Mouse (Mus musculus) layer of hippocampus, adult 2 months (tissue): ENCODE measurements around the gene Slit3. TPM values are rescaled to one million over a fixed set of nuclear protein-coding genes. Genes with fewer than 3 reads are reported as not detected.

Experiments
- DNase-seq, 2 experiments: peaks; one replicate each; pipeline ENCODE4 v3.0.0; 2022; ENCODE audit warnings: low spot score in 2 of 2
- H3K27ac ChIP-seq: fragments of 200-600 bp; 2 replicates; pipeline ENCODE4 v1.8.1; 2022
- H3K4me3 ChIP-seq: fragments of 200-600 bp; 2 replicates; pipeline ENCODE4 v1.8.1; 2022; ENCODE audit warnings: mild to moderate bottlenecking
- CTCF ChIP-seq: fragments of 200-600 bp; conservative IDR thresholded peaks from 2 replicates; pipeline ENCODE4 v1.8.1; 2022; ENCODE audit warnings: antibody characterized with exemption, mild to moderate bottlenecking, moderate library complexity
- total RNA-seq, 2 experiments: library from RNA; stranded (reverse); gene quantifications; 2 replicates each; pipeline ENCODE4 v1.2.3; 2021

Gene Slit3
- total RNA-seq, 2 experiments from 2014 or later, result 98.9 to 106 TPM

GRCm38 (mm10) chr11:35679976-35680375, 559.0 kb downstream of the Slit3 start:
- peak; percentile 70 to 89 for DNase-seq
- H3K27ac ChIP-seq, result peak overlapping the region; percentile 88
- H3K4me3 ChIP-seq, result no peak overlapping the region
- no peak for TF ChIP-seq CTCF

GRCm38 (mm10) chr11:35687316-35687715, 566.3 kb downstream of the Slit3 start:
- peak overlapping the region; percentile 64; the same call in 1 of the 2 replicates for H3K27ac ChIP-seq
- no peak overlapping the region for H3K4me3 ChIP-seq
- DNase-seq, result no peak
- no peak for TF ChIP-seq CTCF

- H3K4me3 ChIP-seq, result no peak overlapping the region
- 0 out of 2 replicates have a peak, but pooled peaks have one; percentile 17 for TF ChIP-seq CTCF
- H3K27ac ChIP-seq, result peak overlapping the region; percentile 33; the same call in 1 of the 2 replicates
- no peak for DNase-seq
These were observed 569.7 kb downstream of the Slit3 start for GRCm38 (mm10) chr11:35690515-35691281.

- peak; percentile 33 to 65 for DNase-seq
- Histone ChIP-seq H3K27ac (peak overlapping the region; percentile 53), H3K4me3 (no peak overlapping the region)
- TF ChIP-seq CTCF, result peak; percentile 92
These were observed 572.1 kb downstream of the Slit3 start for GRCm38 (mm10) chr11:35693136-35693535.

GRCm38 (mm10) chr11:35693625-35694024, 572.6 kb downstream of the Slit3 start:
- no peak for DNase-seq
- TF ChIP-seq CTCF, result no peak
- Histone ChIP-seq H3K27ac (no peak overlapping the region), H3K4me3 (no peak overlapping the region)

- no peak for TF ChIP-seq CTCF
- no peak for DNase-seq
- Histone ChIP-seq H3K27ac (no peak overlapping the region), H3K4me3 (no peak overlapping the region)
These were observed 576.5 kb downstream of the Slit3 start for GRCm38 (mm10) chr11:35697476-35697875.

GRCm38 (mm10) chr11:35698901-35699300, 577.9 kb downstream of the Slit3 start:
- no peak for TF ChIP-seq CTCF
- DNase-seq, result no peak

GRCm38 (mm10) chr11:35703471-35703870, 582.4 kb downstream of the Slit3 start:
- peak; percentile 61 for TF ChIP-seq CTCF
- no peak overlapping the region for H3K4me3 ChIP-seq

More at GRCm38 (mm10) chr11:35698901-35699300, 577.9 kb downstream of the Slit3 start:
- no peak overlapping the region for H3K27ac ChIP-seq
- no peak overlapping the region for H3K4me3 ChIP-seq

GRCm38 (mm10) chr11:35704381-35704780, 583.4 kb downstream of the Slit3 start:
- no peak for DNase-seq
- no peak for TF ChIP-seq CTCF
- no peak overlapping the region for H3K4me3 ChIP-seq
- no peak overlapping the region for H3K27ac ChIP-seq

More at GRCm38 (mm10) chr11:35703471-35703870, 582.4 kb downstream of the Slit3 start:
- DNase-seq, result no peak
- no peak overlapping the region for H3K27ac ChIP-seq

GRCm38 (mm10) chr11:35704927-35705326, 583.9 kb downstream of the Slit3 start:
- DNase-seq, result no peak
- Histone ChIP-seq H3K4me3 (no peak overlapping the region), H3K27ac (no peak overlapping the region)
- TF ChIP-seq CTCF, result peak; percentile 59

GRCm38 (mm10) chr11:35707431-35707830, 586.4 kb downstream of the Slit3 start:
- no peak overlapping the region for H3K27ac ChIP-seq
- no peak for DNase-seq
- TF ChIP-seq CTCF, result no peak
- H3K4me3 ChIP-seq, result no peak overlapping the region

GRCm38 (mm10) chr11:35711314-35711713, 590.3 kb downstream of the Slit3 start:
- DNase-seq, result no peak
- no peak for TF ChIP-seq CTCF
- no peak overlapping the region for H3K4me3 ChIP-seq
- H3K27ac ChIP-seq, result no peak overlapping the region

- no peak for DNase-seq
- Histone ChIP-seq H3K27ac (no peak overlapping the region), H3K4me3 (no peak overlapping the region)
- TF ChIP-seq CTCF, result no peak
These were observed 597.9 kb downstream of the Slit3 start for GRCm38 (mm10) chr11:35718881-35719280.

GRCm38 (mm10) chr11:35723876-35724275, 602.9 kb downstream of the Slit3 start:
- no peak for DNase-seq
- no peak for TF ChIP-seq CTCF
- Histone ChIP-seq H3K27ac (no peak overlapping the region), H3K4me3 (no peak overlapping the region)
